Mouse (Mus musculus) forebrain, embryonic 16.5 days (tissue): ENCODE results near the gene Gm8127. TPM values are rescaled to one million over a fixed set of nuclear protein-coding genes. Genes with fewer than 3 reads are reported as not detected.
"Not testable (repeated sequence)": the region's sequence is repeated elsewhere in the genome, so short reads cannot be mapped to it uniquely, and the experiment has no call there.

ENCODE experiments used
- ATAC-seq: fragments of 200-750 bp; cut with Nextera tagmentation; 2 replicates; pipeline ENCODE4 v1.8.0; 2017; ENCODE audit warnings: mild to moderate bottlenecking, moderate library complexity
- H3K27ac ChIP-seq: fragments of 300-500 bp; sonication (generic); 2 replicates; pipeline ENCODE4 v1.5.1; 2014; ENCODE audit warnings: low read length, control low read depth
- H3K27me3 ChIP-seq: fragments of 300-500 bp; sonication (generic); replicated peaks from 2 replicates; pipeline ENCODE4 v1.6.1; 2014; ENCODE audit warnings: low read length; ENCODE audit not compliant: control insufficient read depth, insufficient read depth
- H3K36me3 ChIP-seq: fragments of 300-500 bp; sonication (generic); 2 replicates; pipeline ENCODE4 v1.6.1; 2014; ENCODE audit not compliant: control insufficient read depth, insufficient read depth
- H3K4me1 ChIP-seq: fragments of 300-500 bp; sonication (generic); replicated peaks from 2 replicates; pipeline ENCODE4 v1.6.1; 2014; ENCODE audit warnings: low read length; ENCODE audit not compliant: control insufficient read depth, insufficient read depth
- H3K4me2 ChIP-seq: fragments of 300-500 bp; sonication (generic); 2 replicates; pipeline ENCODE4 v1.6.1; 2014; ENCODE audit warnings: mild to moderate bottlenecking, low read length, control low read depth
- H3K4me3 ChIP-seq: fragments of 300-500 bp; sonication (generic); replicated peaks from 2 replicates; pipeline ENCODE4 v1.5.1; 2014; ENCODE audit warnings: mild to moderate bottlenecking, low read length, control low read depth
- H3K9ac ChIP-seq: fragments of 300-500 bp; sonication (generic); replicated peaks from 2 replicates; pipeline ENCODE4 v1.6.1; 2014; ENCODE audit warnings: low read depth, low read length, control low read depth
- H3K9me3 ChIP-seq: fragments of 300-500 bp; sonication (generic); 2 replicates; pipeline ENCODE4 v1.6.1; 2016; ENCODE audit warnings: low read length; ENCODE audit not compliant: control insufficient read depth
- WGBS: fragments of 180-500 bp; shearing (Covaris S2); extraction: QIAGEN DNeasy Blood & Tissue Kit; methylation state at CpG from one replicate; pipeline ENCODE4 v1.1.7; 2014; 5-methylcytosine and 5-hydroxymethylcytosine counted together
- polyA plus RNA-seq: library from polyadenylated mRNA; unstranded; fragments of >200 nt; fragmentation: Nextera tagmentation; extraction: Ambion mirVana; gene quantifications from 2 replicates; pipeline ENCODE4 v1.2.1, GENCODE M21; 2015

The Gm8127 gene
- polyA plus RNA-seq, 1 experiment from 2014 or later = not detected

DNA sequence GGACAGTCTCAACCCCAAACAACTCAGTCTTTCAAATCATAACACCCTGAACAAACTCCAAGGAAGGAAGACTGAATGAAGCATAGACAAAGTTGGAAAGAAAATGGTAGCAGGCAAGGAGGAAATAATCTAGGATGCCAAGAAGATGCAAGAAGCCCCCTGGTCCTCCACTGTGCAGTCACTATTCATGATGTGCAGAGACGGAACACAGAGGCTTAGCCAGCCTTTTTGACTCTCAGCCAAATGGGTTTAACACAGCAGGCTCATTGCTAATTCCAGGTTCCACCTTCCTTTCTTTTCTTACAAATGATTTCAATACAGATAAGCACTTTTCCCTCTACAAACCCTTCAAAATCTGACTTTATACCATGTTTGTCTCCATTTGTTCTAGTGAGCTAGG is 20.5 kb downstream of the Gm8127 start:
- H3K9ac ChIP-seq, H3K27me3 ChIP-seq, H3K36me3 ChIP-seq, H3K4me3 ChIP-seq, H3K9me3 ChIP-seq, H3K27ac ChIP-seq, ATAC-seq, H3K4me2 ChIP-seq, H3K4me1 ChIP-seq: not testable (repeated sequence)
- 31% methylated on average over 1 of the region's 1 CpGs for WGBS

DNA sequence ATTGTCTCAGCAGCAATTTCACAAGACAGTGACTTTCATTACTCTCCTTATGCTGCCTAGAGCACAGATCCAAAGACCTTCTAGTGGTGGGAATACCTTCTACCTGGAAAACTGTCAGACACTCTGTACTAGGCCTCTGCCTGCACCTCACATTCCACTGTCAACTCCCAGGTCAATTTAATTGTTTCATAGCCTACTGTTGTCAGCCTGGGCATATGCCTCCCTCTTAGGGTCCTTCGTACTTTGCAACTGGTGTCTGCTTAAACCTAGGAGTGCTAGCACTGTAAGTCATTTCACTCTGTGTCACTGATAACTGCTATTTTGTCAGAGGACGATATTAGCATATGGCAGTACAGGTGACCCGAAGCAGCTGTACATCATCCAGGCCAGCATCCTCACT is 24.4 kb downstream of the Gm8127 start:
- H3K4me2 ChIP-seq, H3K27me3 ChIP-seq, H3K9ac ChIP-seq, H3K4me1 ChIP-seq, ATAC-seq, H3K27ac ChIP-seq, H3K9me3 ChIP-seq, H3K36me3 ChIP-seq, H3K4me3 ChIP-seq: not testable (repeated sequence)
- WGBS = 80% methylated on average over 3 of the region's 3 CpGs

DNA sequence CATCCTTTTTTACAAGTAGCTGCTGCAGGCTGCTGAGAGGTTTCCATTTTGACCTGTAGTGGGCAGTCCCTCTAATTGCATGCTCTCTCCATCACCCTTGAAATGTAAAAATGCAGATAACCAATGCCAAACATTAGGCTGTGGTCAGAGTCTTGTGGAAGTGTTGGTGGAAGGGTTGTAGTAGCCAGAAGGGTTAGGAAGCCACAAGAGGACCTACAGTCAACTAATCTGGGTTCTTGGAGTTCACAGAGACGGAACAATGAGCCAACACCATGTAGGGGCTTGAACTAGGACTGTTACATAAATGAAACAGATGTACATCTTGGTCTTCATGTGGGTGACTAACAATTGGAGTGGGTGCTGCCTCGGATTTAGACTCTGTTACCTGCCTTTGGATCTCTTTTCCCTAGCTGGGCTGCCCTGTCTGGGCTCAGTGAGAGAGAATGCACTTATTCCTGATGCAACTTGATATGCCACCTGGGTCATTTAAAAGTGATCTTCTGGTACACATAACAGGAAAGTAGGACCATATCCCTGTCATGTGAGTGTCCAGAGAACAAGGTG is 25.0 kb downstream of the Gm8127 start:
- not testable (repeated sequence) for ATAC-seq, H3K27ac ChIP-seq, H3K36me3 ChIP-seq, H3K4me2 ChIP-seq, H3K9ac ChIP-seq, H3K27me3 ChIP-seq, H3K4me3 ChIP-seq, H3K9me3 ChIP-seq, H3K4me1 ChIP-seq
- WGBS = 38% methylated on average over 2 of the region's 2 CpGs

DNA sequence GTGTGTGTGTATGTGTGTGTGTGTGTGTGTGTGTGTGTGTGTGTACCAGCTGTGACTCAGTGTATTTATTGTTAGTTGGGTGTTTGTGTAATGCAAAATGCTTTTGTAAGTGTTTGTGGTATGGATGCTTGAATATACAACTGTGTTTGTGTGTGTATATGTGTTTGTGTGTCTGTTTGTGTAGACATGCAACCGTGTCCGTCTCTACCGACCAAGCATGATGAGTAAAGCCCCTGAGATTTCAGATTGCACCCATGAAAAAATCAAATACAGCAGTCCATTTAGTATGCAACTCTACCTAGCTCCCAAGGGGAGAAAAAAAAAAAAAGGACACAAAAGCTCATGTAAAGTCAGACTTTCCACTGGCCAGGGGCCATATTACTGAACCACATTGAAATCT is 30.2 kb downstream of the Gm8127 start:
- not testable (repeated sequence) for H3K27ac ChIP-seq, ATAC-seq, H3K4me1 ChIP-seq, H3K9me3 ChIP-seq, H3K4me2 ChIP-seq, H3K4me3 ChIP-seq, H3K9ac ChIP-seq, H3K36me3 ChIP-seq, H3K27me3 ChIP-seq
- 96% methylated on average over 3 of the region's 3 CpGs for WGBS

DNA sequence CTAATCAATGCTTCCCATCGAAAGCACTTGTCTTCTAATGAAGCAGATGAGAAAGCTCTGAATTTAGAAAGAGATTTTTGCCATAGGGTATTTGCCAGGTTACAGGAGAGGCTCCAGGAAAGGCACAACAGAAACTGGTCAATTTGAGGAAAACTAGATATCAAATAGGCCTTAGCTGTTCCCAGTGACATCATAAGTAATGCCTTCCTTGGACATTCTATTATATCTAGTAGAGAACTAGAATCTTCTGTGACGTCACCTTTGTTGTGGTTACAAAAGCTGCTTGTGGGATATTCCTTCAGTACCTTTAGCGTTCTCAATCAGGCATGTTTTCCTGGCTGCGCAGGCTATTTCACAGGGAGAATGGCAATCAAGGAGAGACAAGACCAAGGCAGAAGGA is 35.3 kb downstream of the Gm8127 start, which contains the start of gene Gm8126:
TSS of gene Gm8126 (plus strand) at position 301 of the 400 bp plus-strand sequence.
- H3K27me3 ChIP-seq, H3K9me3 ChIP-seq, H3K36me3 ChIP-seq, ATAC-seq, H3K4me2 ChIP-seq, H3K9ac ChIP-seq, H3K27ac ChIP-seq, H3K4me1 ChIP-seq, H3K4me3 ChIP-seq: not testable (repeated sequence)
- WGBS = 85% methylated on average over 2 of the region's 4 CpGs

DNA sequence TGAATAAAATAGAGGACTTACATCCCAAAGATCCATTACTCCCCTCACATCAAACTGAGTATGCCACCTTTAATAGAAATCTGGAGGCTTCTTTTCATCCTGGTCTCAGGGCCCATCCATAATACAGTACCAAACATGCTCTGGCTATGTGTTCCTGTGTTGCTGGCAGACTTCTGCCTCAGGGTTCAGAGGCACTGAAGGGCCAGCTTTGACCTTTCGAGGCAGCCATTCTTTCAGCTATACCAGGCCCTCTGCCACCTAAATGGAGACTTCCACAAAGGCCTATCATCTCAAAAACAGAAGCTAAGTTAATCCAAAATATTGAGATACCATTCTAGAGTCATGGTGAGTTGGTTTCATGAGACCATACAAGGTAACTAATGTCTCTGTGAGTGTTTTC is 37.1 kb downstream of the Gm8127 start:
- not testable (repeated sequence) for H3K9ac ChIP-seq, ATAC-seq, H3K4me3 ChIP-seq, H3K36me3 ChIP-seq, H3K27me3 ChIP-seq, H3K4me2 ChIP-seq, H3K4me1 ChIP-seq, H3K9me3 ChIP-seq, H3K27ac ChIP-seq
- 71% methylated on average over 1 of the region's 1 CpGs for WGBS

DNA sequence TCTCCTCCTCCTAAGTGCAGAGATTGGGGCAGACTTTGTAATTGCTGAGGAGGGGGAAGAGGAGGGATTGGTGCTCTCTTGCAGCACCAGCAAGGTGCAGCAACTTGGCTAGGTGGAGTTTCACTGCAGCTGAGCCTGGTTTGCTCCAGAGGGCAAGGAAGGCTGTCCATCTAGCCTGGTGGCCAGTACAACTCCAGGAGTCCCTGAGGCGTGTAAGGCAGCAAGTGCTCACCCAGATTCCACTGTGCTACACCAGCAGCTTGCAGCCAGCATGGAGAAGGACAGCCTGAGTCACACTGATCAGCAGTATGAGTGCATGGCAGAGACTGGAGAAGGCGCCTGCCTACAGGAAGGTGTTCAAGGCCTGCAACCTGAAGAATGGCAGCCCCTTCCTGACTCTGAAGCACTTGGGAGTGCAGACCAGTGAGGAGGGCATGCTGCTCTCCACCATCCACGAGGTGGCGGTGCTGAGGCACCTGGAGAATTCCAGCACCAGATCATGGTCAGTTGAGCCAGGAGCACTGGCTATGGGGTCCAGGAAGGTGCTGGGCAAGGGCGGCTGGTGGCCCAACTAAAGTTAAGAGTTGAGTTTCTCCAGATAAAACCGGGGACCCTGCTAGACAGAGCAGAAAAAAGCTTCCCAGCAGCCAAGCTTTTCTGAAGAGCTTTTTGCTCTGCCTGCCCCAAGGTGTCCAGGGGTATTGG is 42.9 kb downstream of the Gm8127 start:
- WGBS = 40% methylated on average over 5 of the region's 6 CpGs

DNA sequence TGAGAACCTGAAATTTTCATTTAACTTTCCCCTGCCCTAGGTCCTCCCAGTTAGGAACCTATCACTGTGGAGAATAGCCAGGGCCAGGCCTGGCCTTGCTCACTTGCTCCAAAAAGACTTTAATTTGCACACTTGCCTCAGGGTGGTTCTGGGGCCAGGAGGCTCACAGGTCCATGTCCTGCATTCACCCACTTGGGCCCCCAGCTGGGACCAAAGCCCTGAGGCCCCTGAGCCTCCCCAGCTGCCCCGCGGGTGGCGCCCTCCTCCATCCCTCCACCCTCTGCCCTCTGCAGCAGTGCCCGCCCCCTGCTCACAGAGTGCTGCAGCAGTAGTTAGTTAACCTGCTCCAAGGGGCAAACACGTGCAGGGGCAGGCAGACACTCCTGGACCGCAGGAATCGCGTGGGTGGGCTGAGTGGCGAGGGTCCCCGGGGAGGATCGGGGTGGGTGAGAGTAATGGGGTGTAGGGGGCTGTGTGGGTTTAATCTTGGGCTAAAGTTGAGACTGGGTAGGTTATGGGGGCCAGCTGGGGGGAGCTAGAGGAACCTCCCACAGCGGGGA is 43.9 kb downstream of the Gm8127 start:
- not testable (repeated sequence) for H3K9me3 ChIP-seq, ATAC-seq, H3K4me3 ChIP-seq, H3K4me1 ChIP-seq, H3K27me3 ChIP-seq, H3K4me2 ChIP-seq, H3K27ac ChIP-seq, H3K36me3 ChIP-seq, H3K9ac ChIP-seq
- WGBS = 27% methylated on average over 7 of the region's 12 CpGs

More for the DNA sequence above, 42.9 kb downstream of the Gm8127 start:
- H3K4me3 ChIP-seq, H3K9ac ChIP-seq, H3K4me1 ChIP-seq, H3K4me2 ChIP-seq, H3K9me3 ChIP-seq, ATAC-seq, H3K27ac ChIP-seq, H3K36me3 ChIP-seq, H3K27me3 ChIP-seq: not testable (repeated sequence)
